Mouse (Mus musculus) E14TG2a.4 (cell line): ENCODE measurements at regions not wholly inside any gene's neighbourhood (a gene's known extent, or its start where the extent isn't known, plus 50 kb on each side); places are given as distances from the start of the nearest gene placed in this dataset.

ENCODE experiments used
- H3K27me3 ChIP-seq: 2 replicates; pipeline ENCODE4 v1.6.1; 2014; ENCODE audit warnings: low read length, control low read depth; ENCODE audit not compliant: insufficient read depth
- H3K36me3 ChIP-seq: 2 replicates; pipeline ENCODE4 v1.6.1; 2014; ENCODE audit warnings: low read length, control low read depth; ENCODE audit not compliant: insufficient read depth
- H3K4me1 ChIP-seq: replicated peaks from 2 replicates; pipeline ENCODE4 v1.6.1; 2014; ENCODE audit warnings: low read depth, low read length, control low read depth
- H3K4me3 ChIP-seq: replicated peaks from 2 replicates; pipeline ENCODE4 v1.5.1; 2014; ENCODE audit warnings: mild to moderate bottlenecking, low read length
- H3K9me3 ChIP-seq: 2 replicates; pipeline ENCODE4 v1.6.1; 2014; ENCODE audit warnings: low read length, control low read depth
- CTCF ChIP-seq: conservative IDR thresholded peaks from 2 replicates; pipeline ENCODE4 v1.5.1; 2014; ENCODE audit warnings: low read length
- NANOG ChIP-seq: IDR thresholded peaks from 2 replicates; pipeline ENCODE4 v1.6.1; 2014; ENCODE audit warnings: borderline replicate concordance, low read length, mixed read lengths
- POU5F1 ChIP-seq: IDR thresholded peaks from 2 replicates; pipeline ENCODE4 v1.6.1; 2014; ENCODE audit warnings: low read length, borderline replicate concordance

DNA sequence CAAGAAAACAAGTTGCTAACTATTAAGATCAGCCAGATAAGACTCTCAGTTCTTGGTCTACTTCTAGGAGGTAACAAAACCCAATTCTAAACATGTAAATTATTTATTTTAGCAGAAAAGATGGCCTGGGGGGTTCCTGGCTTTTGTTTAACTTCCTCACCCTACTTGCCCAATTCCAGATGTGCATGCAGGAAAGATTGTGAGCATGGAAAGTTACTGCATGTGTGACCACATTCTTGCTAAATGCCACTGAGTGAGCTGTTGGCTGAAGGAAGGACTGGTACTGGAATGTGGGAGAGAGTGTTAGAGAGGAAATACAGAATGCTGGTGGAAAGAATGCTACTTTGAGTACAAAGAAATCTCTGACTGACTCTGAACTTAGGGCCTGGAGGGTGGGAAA, 72.1 kb upstream of the Vgll3 start:
- Histone ChIP-seq H3K4me1 (no peaks in the 10 kb centered on the region), H3K9me3 (no peaks in the 10 kb centered on the region), H3K36me3 (no peaks in the 10 kb centered on the region), H3K27me3 (no peaks in the 10 kb centered on the region), H3K4me3 (no peak overlapping the region)
- TF ChIP-seq NANOG (no peak), CTCF (no peak), POU5F1 (no peak)

DNA sequence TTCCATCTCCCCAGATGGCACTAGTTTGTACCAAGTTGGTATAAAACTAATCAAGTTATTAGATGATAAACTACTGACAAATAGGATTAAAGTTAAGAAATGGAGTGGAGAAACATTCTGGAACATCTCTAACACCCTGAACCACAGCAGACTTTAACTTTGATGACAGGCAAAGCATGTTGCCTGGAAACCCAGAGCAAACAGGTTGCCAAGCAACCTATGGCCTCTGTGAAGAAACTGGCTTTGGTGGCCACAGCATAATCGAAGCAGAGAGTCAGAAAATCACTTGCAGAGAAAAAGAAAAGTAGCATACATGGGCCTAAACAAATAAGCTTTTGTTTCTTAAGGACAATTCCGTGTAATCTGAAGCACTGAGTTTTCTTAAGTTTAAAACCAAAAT, 59.4 kb upstream of the Vgll3 start:
- no peaks in the 10 kb centered on the region for H3K36me3 ChIP-seq
- no peaks in the 10 kb centered on the region for H3K9me3 ChIP-seq
- no peaks in the 10 kb centered on the region for H3K4me1 ChIP-seq
- TF ChIP-seq NANOG (no peak), CTCF (no peak), POU5F1 (no peak)
- H3K4me3 ChIP-seq = no peak overlapping the region
- H3K27me3 ChIP-seq = no peaks in the 10 kb centered on the region
